Mouse (Mus musculus) testis, adult 2 months (tissue): Measurements from ENCODE around the gene Fem1a.

Experiments used
- CTCF ChIP-seq: fragments of 200-500 bp; IDR thresholded peaks from 2 replicates; pipeline ENCODE4 v1.5.1; 2012; ENCODE audit warnings: low read depth, mild to moderate bottlenecking, inconsistent platforms, low read length, moderate library complexity; ENCODE audit not compliant: control insufficient read depth, insufficient read depth, insufficient replicate concordance
- POLR2A ChIP-seq: fragments of 200-500 bp; IDR thresholded peaks from 2 replicates; pipeline ENCODE4 v1.6.1; 2012; ENCODE audit warnings: low read depth, mild to moderate bottlenecking, inconsistent platforms, low read length, moderate library complexity; ENCODE audit not compliant: control insufficient read depth

DNA sequence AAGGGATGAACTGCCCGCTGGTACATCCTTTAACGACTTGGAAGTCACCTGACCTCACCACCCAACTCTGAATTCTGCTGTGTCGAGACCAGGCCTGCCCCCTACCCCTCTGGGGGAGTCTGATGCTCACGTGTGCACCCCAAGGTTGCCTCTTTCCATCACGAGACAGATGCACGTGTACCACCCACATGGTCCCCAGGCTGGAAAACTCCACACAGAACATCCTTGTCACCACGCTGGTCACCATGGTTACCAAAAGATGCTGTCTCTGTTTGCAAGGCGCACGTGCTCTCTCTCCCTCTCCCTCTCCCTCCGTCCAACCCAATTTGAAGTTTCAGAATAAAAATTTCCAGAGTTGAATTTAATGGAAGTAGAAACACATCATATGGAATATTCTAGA is 26.7 kb upstream of the Fem1a start:
- no peak for TF ChIP-seq POLR2A
- no peak for TF ChIP-seq CTCF
